37 mouse cellular contexts compared by ENCODE assay signal in the genomic region with DNA sequence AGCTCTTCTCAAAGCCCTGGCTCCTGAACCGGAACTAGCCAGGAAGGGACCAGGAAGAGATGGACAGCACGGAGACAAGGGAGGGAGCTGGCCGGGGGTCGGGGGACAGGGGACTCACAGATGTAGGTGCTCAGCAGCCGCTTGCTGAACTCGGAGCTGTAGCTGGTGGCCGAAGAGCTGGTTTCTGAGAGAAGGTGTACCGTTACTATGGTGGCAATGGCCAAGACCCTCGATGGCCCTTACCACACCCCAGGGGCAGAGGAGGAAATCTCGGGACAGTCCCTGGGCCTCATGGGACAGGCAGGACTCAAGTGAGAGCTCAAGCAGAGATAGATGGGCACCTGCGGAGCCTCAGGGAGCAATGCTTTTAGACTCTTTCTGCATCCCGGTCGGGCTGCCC. TPM values are rescaled to one million over a fixed set of nuclear protein-coding genes. Genes with fewer than 3 reads are reported as not detected.
"Had no signal": no experiment of that assay in that cellular context is flagged by ENCODE, and none has a peak within 500 bp of the region (broad histone marks: within the 10 kb centered on the region; RNA-seq: fewer than 3 reads in every experiment).

No protein-coding gene starts in this region.

- H3K4me2 ChIP-seq: heart, embryonic 11.5 days; heart, embryonic 12.5 days; heart, embryonic 13.5 days; heart, embryonic 15.5 days; hindbrain, embryonic 12.5 days; hindbrain, embryonic 13.5 days; hindbrain, embryonic 14.5 days; hindbrain, embryonic 15.5 days; intestine, embryonic 15.5 days; kidney, embryonic 15.5 days had no signal

- DNase-seq: heart, postnatal 10 days; heart, postnatal 14 days; heart, postnatal 36 days; heart, postnatal 4 days; kidney, adult 11 months; kidney, adult 18-20 months; kidney, adult 2 months; kidney, adult 8-10 months; kidney, adult 9 months; kidney, postnatal 10 days; kidney, postnatal 14 days; kidney, postnatal 25 days; kidney, postnatal 36 days; kidney, postnatal 4 days; layer of hippocampus, adult 9-11 months; layer of hippocampus, postnatal 36 days had no signal

- H3K9me3 ChIP-seq: heart, embryonic 10.5 days; heart, embryonic 12.5 days; heart, embryonic 13.5 days; heart, embryonic 15.5 days; hindbrain, embryonic 10.5 days; hindbrain, embryonic 12.5 days; hindbrain, embryonic 13.5 days; hindbrain, embryonic 15.5 days; intestine, embryonic 15.5 days; kidney, embryonic 15.5 days had no signal

- ATAC-seq: hindbrain, embryonic 16.5 days; hindbrain, postnatal 0 days; inflammation-experienced regulatory T-cells, adult 6 months; intestine, embryonic 15.5 days; intestine, embryonic 16.5 days; intestine, postnatal 0 days had no signal

- H3K4me1 ChIP-seq: hindbrain, embryonic 12.5 days; hindbrain, embryonic 13.5 days; hindbrain, embryonic 15.5 days had no signal

- H3K27me3 ChIP-seq: heart, embryonic 12.5 days; heart, embryonic 13.5 days; heart, embryonic 15.5 days; hindbrain, embryonic 12.5 days; hindbrain, embryonic 13.5 days; hindbrain, embryonic 15.5 days; intestine, embryonic 15.5 days; kidney, embryonic 15.5 days had no signal

- H3K27ac ChIP-seq: heart, embryonic 10.5 days; heart, embryonic 13.5 days; heart, embryonic 15.5 days; hindbrain, embryonic 10.5 days; hindbrain, embryonic 12.5 days; hindbrain, embryonic 13.5 days; hindbrain, embryonic 14.5 days; hindbrain, embryonic 15.5 days; hindbrain, postnatal 0 days; intestine, embryonic 15.5 days; kidney, embryonic 15.5 days; kidney, postnatal 0 days; layer of hippocampus, adult 2 months had no signal

- H3K4me3 ChIP-seq: heart, embryonic 10.5 days; heart, embryonic 12.5 days; heart, embryonic 13.5 days; heart, embryonic 15.5 days; hindbrain, embryonic 10.5 days; hindbrain, embryonic 12.5 days; hindbrain, embryonic 13.5 days; hindbrain, embryonic 15.5 days; intestine, embryonic 15.5 days; kidney, embryonic 15.5 days; layer of hippocampus, adult 2 months had no signal

- H3K9ac ChIP-seq: heart, embryonic 12.5 days; heart, embryonic 13.5 days; heart, embryonic 15.5 days; hindbrain, embryonic 12.5 days; hindbrain, embryonic 13.5 days; hindbrain, embryonic 14.5 days; hindbrain, embryonic 15.5 days; intestine, embryonic 15.5 days; kidney, embryonic 15.5 days had no signal

RNA-seq across cellular contexts. Expression of a gene that starts 11.7 kb away (rescaled TPM):
- polyA plus RNA-seq: heart, embryonic 12.5 days; heart, embryonic 13.5 days; heart, embryonic 14.5 days; inflammation-experienced regulatory T-cells, adult 6 months; kidney, embryonic 14.5 days had no signal

RNA-seq across cellular contexts. Expression of a gene that starts 42.8 kb away (rescaled TPM):
- polyA plus RNA-seq: inflammation-experienced regulatory T-cells, adult 6 months had no signal

RNA-seq across cellular contexts. Expression of a gene that starts 54.5 kb away (rescaled TPM):
- polyA plus RNA-seq: inflammation-experienced regulatory T-cells, adult 6 months had no signal
